Mouse (Mus musculus): Measurements from ENCODE around the gene Zcchc2. TPM values are rescaled to one million over a fixed set of nuclear protein-coding genes. Genes with fewer than 3 reads are reported as not detected.

Zcchc2 gene
- 8.1 and 9.2 TPM in 2 replicates for polyA plus RNA-seq (2012; rRNA removed)

DNA sequence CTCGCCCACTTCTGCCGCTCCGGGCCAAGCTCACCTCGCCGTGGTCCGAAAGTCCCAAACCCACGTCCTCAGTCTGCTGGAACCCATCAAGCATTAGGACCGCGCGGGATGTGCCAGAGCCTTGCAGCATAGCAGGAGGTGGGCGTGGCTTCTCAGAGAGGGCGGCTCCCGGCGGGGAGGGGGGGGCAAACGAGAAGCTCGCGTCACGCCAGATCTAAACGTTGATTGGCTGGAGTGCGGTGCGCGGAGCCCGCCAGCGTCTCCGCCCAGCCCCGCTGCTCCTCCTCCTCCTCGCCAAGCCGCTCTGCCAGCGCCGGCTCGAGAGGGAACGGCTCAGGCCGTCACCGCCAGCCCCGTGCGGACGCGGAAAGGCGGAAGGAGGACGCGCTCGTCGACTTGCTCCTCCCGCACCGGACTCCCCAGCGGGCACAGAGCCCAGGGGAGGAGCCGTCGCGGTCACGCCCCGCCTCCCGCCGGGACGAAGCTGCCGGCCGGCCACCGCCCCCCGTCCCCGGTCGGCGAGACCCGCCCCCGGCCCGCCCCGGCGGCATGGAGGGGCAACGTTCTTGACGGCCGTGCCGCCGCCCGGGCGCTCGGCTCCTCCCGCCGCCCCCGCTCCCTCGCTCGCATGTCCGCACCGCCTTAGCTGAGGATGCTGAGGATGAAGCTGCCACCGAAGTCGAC, at the start of gene Zcchc2:
Zcchc2 (plus strand) TSS at position 269 of the 684 bp plus-strand sequence.

Other genes starting within 250 kb of the Zcchc2 start
- gene Tnfrsf11a, start 209.7 kb upstream of the Zcchc2 start, polyA plus RNA-seq (2012; rRNA removed), result 0.73 and 0.77 TPM in 2 replicates
- gene Phlpp1, start 181.3 kb downstream of the Zcchc2 start, polyA plus RNA-seq (2012; rRNA removed), result 1.4 and 1.8 TPM in 2 replicates